Mouse (Mus musculus): ENCODE results near the gene Hist1h4c. TPM values are rescaled to one million over a fixed set of nuclear protein-coding genes. Genes with fewer than 3 reads are reported as not detected.
"Not testable (repeated sequence)": the region's sequence is repeated elsewhere in the genome, so short reads cannot be mapped to it uniquely, and the experiment has no call there.

Gene Hist1h4c
- polyA plus RNA-seq, 1 experiment from 2014 or later, result 8.5 TPM

- Histone ChIP-seq H3K27ac (no peak overlapping the region), H3K9me3 (replicated peaks) (no peaks in the 10 kb centered on the region), H3K9ac (no peak overlapping the region), H3K36me3 (no peaks in the 10 kb centered on the region), H3K4me3 (replicated peaks) (no peak overlapping the region), H3K4me1 (peaks cover 13% of the 10 kb centered on the region), H3K27me3 (no peaks in the 10 kb centered on the region), H3K4me2 (no peak overlapping the region)
- WGBS, result 86% methylated on average over 7 of the region's 7 CpGs
- no peak for ATAC-seq (replicated peaks; ENCODE audit: low FRiP score)
These were observed 10.3 kb downstream of the Hist1h4c start for GRCm38 (mm10) chr13:23687907-23688306.

- H3K4me3 ChIP-seq (replicated peaks), result no peak overlapping the region
- peaks cover 20% of the 10 kb centered on the region for H3K4me1 ChIP-seq
- H3K27ac ChIP-seq, result no peak overlapping the region
- H3K9ac ChIP-seq, result no peak overlapping the region
- H3K4me2 ChIP-seq, result no peak overlapping the region
- 77% methylated on average over 4 of the region's 4 CpGs for WGBS
- H3K27me3 ChIP-seq, result no peaks in the 10 kb centered on the region
- no peaks in the 10 kb centered on the region for H3K36me3 ChIP-seq
- H3K9me3 ChIP-seq (replicated peaks), result no peaks in the 10 kb centered on the region
- no peak for ATAC-seq (replicated peaks; ENCODE audit: low FRiP score)
These were observed 11.1 kb downstream of the Hist1h4c start for GRCm38 (mm10) chr13:23687181-23687580.

- Histone ChIP-seq H3K4me3 (replicated peaks) (peak overlapping the region; percentile 50), H3K9ac (peak overlapping the region; percentile 52), H3K9me3 (replicated peaks) (no peaks in the 10 kb centered on the region), H3K27me3 (no peaks in the 10 kb centered on the region), H3K27ac (peak overlapping the region; percentile 99), H3K4me2 (peak overlapping the region; percentile 63), H3K36me3 (no peaks in the 10 kb centered on the region), H3K4me1 (peaks cover 22% of the 10 kb centered on the region)
- 26% methylated on average over 4 of the region's 4 CpGs for WGBS
- ATAC-seq (replicated peaks; ENCODE audit: low FRiP score), result no peak
These were observed 12.3 kb downstream of the Hist1h4c start for GRCm38 (mm10) chr13:23685966-23686365.

GRCm38 (mm10) chr13:23685121-23685861, 13.0 kb downstream of the Hist1h4c start:
- no peak for ATAC-seq (replicated peaks; ENCODE audit: low FRiP score)
- H3K9ac ChIP-seq, result peak overlapping the region; percentile 52
- no peaks in the 10 kb centered on the region for H3K9me3 ChIP-seq (replicated peaks)
- H3K4me3 ChIP-seq (replicated peaks), result peak overlapping the region; percentile 50
- H3K27me3 ChIP-seq, result no peaks in the 10 kb centered on the region
- no peaks in the 10 kb centered on the region for H3K36me3 ChIP-seq
- H3K4me1 ChIP-seq, result peaks cover 22% of the 10 kb centered on the region
- WGBS, result 2% methylated on average over 15 of the region's 15 CpGs
- peak overlapping the region; percentile 63 for H3K4me2 ChIP-seq
- H3K27ac ChIP-seq, result peak overlapping the region; percentile 99

GRCm38 (mm10) chr13:23684295-23684945, 13.8 kb downstream of the Hist1h4c start:
- Histone ChIP-seq H3K9ac (peak overlapping the region; percentile 52), H3K4me2 (peak overlapping the region; percentile 63), H3K4me1 (peaks cover 22% of the 10 kb centered on the region), H3K27ac (peak overlapping the region; percentile 99), H3K4me3 (replicated peaks) (peak overlapping the region; percentile 50)
- WGBS, result 1% methylated on average over 17 of the region's 37 CpGs
- H3K9me3 ChIP-seq (replicated peaks); H3K36me3 ChIP-seq; H3K27me3 ChIP-seq: not testable (repeated sequence)
- ATAC-seq (replicated peaks; ENCODE audit: low FRiP score), result peak; percentile 12

GRCm38 (mm10) chr13:23683755-23684281, 14.4 kb downstream of the Hist1h4c start, which contains the start of the genes Hist1h2ac and Hist1h2bc:
Hist1h2ac (minus strand) TSS chr13:23683948.
Hist1h2bc (plus strand) TSS chr13:23684199.
- Histone ChIP-seq H3K9ac (peak within 1 kb of the TSS; percentile 52), H3K9me3 (replicated peaks) (no peaks in the 10 kb centered on the region), H3K27me3 (no peaks in the 10 kb centered on the region), H3K4me1 (peaks cover 22% of the 10 kb centered on the region), H3K4me3 (replicated peaks) (peak within 1 kb of the TSS; percentile 50), H3K4me2 (peak within 1 kb of the TSS; percentile 63), H3K27ac (peak within 1 kb of the TSS; percentile 99), H3K36me3 (no peaks in the 10 kb centered on the region)
- WGBS, result under 1% methylated on average over 28 of the region's 32 CpGs
- ATAC-seq (replicated peaks; ENCODE audit: low FRiP score), result peak; percentile 99

- not testable (repeated sequence) for H3K27me3 ChIP-seq; H3K9me3 ChIP-seq (replicated peaks); H3K36me3 ChIP-seq
- Histone ChIP-seq H3K4me2 (peak overlapping the region; percentile 60), H3K4me3 (replicated peaks) (peak overlapping the region; percentile 50), H3K4me1 (peaks cover 22% of the 10 kb centered on the region), H3K9ac (peak overlapping the region; percentile 52), H3K27ac (peak overlapping the region; percentile 99)
- peak; percentile 49 for ATAC-seq (replicated peaks; ENCODE audit: low FRiP score)
- WGBS, result 9% methylated on average over 14 of the region's 30 CpGs
These were observed 15.1 kb downstream of the Hist1h4c start for GRCm38 (mm10) chr13:23682947-23683754.

- Histone ChIP-seq H3K36me3 (no peaks in the 10 kb centered on the region), H3K4me1 (peaks cover 20% of the 10 kb centered on the region), H3K9me3 (replicated peaks) (no peaks in the 10 kb centered on the region), H3K4me2 (peak overlapping the region; percentile 60), H3K27ac (peak overlapping the region; percentile 99), H3K4me3 (replicated peaks) (peak overlapping the region; percentile 50), H3K27me3 (no peaks in the 10 kb centered on the region), H3K9ac (peak overlapping the region; percentile 52)
- 53% methylated on average over 1 of the region's 1 CpGs for WGBS
- no peak for ATAC-seq (replicated peaks; ENCODE audit: low FRiP score)
These were observed 15.7 kb downstream of the Hist1h4c start for GRCm38 (mm10) chr13:23682623-23682946.

GRCm38 (mm10) chr13:23681990-23682582, 16.2 kb downstream of the Hist1h4c start:
- H3K9me3 ChIP-seq (replicated peaks), result no peaks in the 10 kb centered on the region
- H3K36me3 ChIP-seq, result no peaks in the 10 kb centered on the region
- H3K9ac ChIP-seq, result no peak overlapping the region
- ATAC-seq (replicated peaks; ENCODE audit: low FRiP score), result no peak
- H3K4me3 ChIP-seq (replicated peaks), result no peak overlapping the region
- H3K27me3 ChIP-seq, result no peaks in the 10 kb centered on the region
- peaks cover 18% of the 10 kb centered on the region for H3K4me1 ChIP-seq
- peak overlapping the region; percentile 60 for H3K4me2 ChIP-seq
- H3K27ac ChIP-seq, result peak overlapping the region; percentile 99
- WGBS, result 82% methylated on average over 6 of the region's 6 CpGs

- H3K27me3 ChIP-seq, result no peaks in the 10 kb centered on the region
- H3K4me3 ChIP-seq (replicated peaks), result no peak overlapping the region
- H3K4me2 ChIP-seq, result no peak overlapping the region
- WGBS, result 72% methylated on average over 3 of the region's 3 CpGs
- ATAC-seq (replicated peaks; ENCODE audit: low FRiP score), result no peak
- no peak overlapping the region for H3K27ac ChIP-seq
- no peaks in the 10 kb centered on the region for H3K9me3 ChIP-seq (replicated peaks)
- no peaks in the 10 kb centered on the region for H3K36me3 ChIP-seq
- no peaks in the 10 kb centered on the region for H3K4me1 ChIP-seq
- no peak overlapping the region for H3K9ac ChIP-seq
These were observed 35.7 kb downstream of the Hist1h4c start for GRCm38 (mm10) chr13:23662536-23662935.

- Histone ChIP-seq H3K9me3 (replicated peaks) (no peaks in the 10 kb centered on the region), H3K4me2 (no peak overlapping the region), H3K36me3 (no peaks in the 10 kb centered on the region), H3K27ac (no peak overlapping the region), H3K4me1 (no peaks in the 10 kb centered on the region), H3K9ac (no peak overlapping the region), H3K27me3 (no peaks in the 10 kb centered on the region), H3K4me3 (replicated peaks) (no peak overlapping the region)
- WGBS, result 63% methylated on average over 6 of the region's 6 CpGs
- ATAC-seq (replicated peaks; ENCODE audit: low FRiP score), result no peak
These were observed 38.5 kb downstream of the Hist1h4c start for GRCm38 (mm10) chr13:23659636-23660366.
